Mouse (Mus musculus): ENCODE data around the gene Usp12.
"Not testable (repeated sequence)": the region's sequence is repeated elsewhere in the genome, so short reads cannot be mapped to it uniquely, and the experiment has no call there.

The Usp12 gene

GRCm38 (mm10) chr5:146765791-146766190, 29.0 kb downstream of the Usp12 start:
- in situ Hi-C loops (cut with MboI; ENCODE audit: low pct_unique_long_range_greater_than_20kb in 1 of 2, low sequenced_read_pairs in 2 of 2, unreplicated experiment in 1 of 2), result no loop called here

GRCm38 (mm10) chr5:146759159-146759558, 35.6 kb downstream of the Usp12 start:
- in situ Hi-C loops (cut with MboI; ENCODE audit: low pct_unique_long_range_greater_than_20kb in 1 of 2, low sequenced_read_pairs in 2 of 2, unreplicated experiment in 1 of 2), result no loop called here

- in situ Hi-C loops (cut with MboI; ENCODE audit: low pct_unique_long_range_greater_than_20kb in 1 of 2, low sequenced_read_pairs in 2 of 2, unreplicated experiment in 1 of 2), result no loop called here
Observed at GRCm38 (mm10) chr5:146757921-146758320, 36.9 kb downstream of the Usp12 start.

GRCm38 (mm10) chr5:146757316-146757715, 37.5 kb downstream of the Usp12 start:
- in situ Hi-C loops (cut with MboI; ENCODE audit: low pct_unique_long_range_greater_than_20kb in 1 of 2, low sequenced_read_pairs in 2 of 2, unreplicated experiment in 1 of 2), result no loop called here

DNA sequence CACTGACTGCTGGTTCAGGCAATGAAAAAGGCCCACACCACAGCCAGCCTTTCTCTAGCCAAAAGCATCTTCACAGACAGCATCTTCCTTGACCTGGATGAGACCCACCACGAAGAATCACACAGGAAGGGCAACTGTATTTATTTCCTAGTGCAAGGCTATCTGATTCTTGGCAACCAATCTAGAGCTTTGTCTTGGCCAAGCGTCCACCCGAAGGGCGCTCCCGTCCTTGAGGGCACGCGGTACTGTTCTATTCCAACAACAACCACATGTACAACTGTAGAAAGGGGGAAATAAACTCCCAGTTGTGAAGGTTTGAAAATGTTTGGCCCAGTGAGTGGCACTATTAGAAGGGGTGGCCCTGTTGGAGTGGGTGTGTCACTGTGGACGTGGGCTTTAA, 41.6 kb downstream of the Usp12 start:
- in situ Hi-C loops (cut with MboI; ENCODE audit: low pct_unique_long_range_greater_than_20kb in 1 of 2, low sequenced_read_pairs in 2 of 2, unreplicated experiment in 1 of 2), result no loop called here

DNA sequence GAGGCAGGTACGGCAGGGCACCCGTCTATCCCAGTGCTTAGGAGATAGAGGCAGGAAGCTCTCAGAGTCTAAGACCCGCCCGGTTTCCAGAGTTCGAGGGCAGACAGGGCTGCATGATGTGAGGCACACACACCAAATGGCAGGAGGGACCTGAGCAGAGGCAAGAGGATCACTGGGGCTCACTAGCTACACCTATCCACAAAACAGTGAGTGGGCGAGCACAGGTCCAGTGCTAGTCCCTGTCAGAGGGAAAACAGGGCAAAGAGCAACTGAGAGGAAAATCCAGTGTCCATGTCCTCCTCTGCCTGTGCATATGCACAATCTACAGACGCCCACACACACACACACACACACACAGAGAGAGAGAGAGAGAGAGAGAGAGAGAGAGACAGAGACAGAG, 43.8 kb downstream of the Usp12 start:
- in situ Hi-C loops (cut with MboI; ENCODE audit: low pct_unique_long_range_greater_than_20kb in 1 of 2, low sequenced_read_pairs in 2 of 2, unreplicated experiment in 1 of 2), result no loop called here

DNA sequence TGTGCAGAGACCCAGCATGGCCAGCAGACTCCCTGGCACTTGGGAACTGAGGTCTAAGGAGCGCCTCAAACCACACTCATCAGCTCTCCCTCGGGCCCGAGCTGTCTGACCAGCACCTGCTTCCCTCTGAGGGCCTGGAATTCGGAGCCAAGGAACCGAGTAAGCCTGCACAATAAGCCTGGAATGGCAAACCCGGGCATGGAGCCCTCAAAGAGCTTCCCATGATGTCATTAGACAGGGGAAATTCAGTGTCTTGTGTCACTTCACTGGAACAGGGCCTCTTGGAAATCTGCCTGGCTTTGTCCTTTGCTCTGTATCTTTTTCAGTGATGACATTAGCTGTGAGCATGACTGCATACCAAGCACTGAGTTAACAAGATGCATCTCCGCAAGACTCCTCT, 44.5 kb downstream of the Usp12 start:
- in situ Hi-C loops (cut with MboI; ENCODE audit: low pct_unique_long_range_greater_than_20kb in 1 of 2, low sequenced_read_pairs in 2 of 2, unreplicated experiment in 1 of 2), result no loop called here

GRCm38 (mm10) chr5:146749857-146750256, 44.9 kb downstream of the Usp12 start:
- in situ Hi-C loops (cut with MboI; ENCODE audit: low pct_unique_long_range_greater_than_20kb in 1 of 2, low sequenced_read_pairs in 2 of 2, unreplicated experiment in 1 of 2), result no loop called here

DNA sequence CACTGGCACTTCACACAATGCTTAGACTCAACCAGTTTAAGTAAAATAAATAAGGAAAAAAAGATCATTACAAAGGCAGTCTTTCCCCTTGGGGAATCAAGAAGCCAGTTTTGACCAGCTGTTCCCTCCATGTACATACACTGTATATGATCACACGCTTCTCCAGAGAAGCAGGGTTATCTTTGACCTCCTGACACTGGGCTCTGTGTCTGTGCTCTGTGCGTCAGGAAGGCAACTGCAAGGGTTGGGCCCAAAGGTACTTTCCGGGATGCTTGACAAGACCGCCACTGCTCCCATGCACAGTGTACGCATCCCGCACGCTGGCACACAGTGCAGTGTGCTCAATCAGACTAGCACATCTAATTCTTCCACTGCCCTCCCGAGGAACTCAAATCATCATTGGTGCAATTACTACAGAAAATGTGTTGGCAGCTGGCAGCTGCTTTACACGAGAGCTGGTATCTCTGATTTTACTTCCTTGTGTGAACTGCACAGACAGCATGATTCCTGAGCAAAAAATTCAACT, 57.8 kb downstream of the Usp12 start:
- in situ Hi-C loops (cut with MboI; ENCODE audit: low pct_unique_long_range_greater_than_20kb in 1 of 2, low sequenced_read_pairs in 2 of 2, unreplicated experiment in 1 of 2), result no loop called here

DNA sequence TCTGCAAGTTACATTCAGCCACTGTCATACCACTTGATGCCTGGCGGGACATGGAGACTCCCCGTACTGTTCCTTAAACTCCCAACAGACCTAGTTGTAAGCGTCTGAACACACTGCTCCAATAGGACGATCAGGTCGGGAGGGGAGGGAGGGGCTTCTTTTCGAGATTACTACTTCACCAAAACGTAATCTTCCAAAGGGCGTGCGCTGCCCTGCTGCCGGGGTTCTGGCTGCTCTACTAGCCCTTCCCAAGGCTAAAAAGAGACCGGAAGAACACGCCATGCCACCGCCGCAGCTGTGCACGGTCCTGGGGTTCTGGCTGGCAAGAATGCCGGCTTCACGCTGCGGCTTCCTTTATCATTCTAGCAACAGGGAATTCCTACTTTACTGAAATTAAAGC, 58.5 kb downstream of the Usp12 start:
- in situ Hi-C loops (cut with MboI; ENCODE audit: low pct_unique_long_range_greater_than_20kb in 1 of 2, low sequenced_read_pairs in 2 of 2, unreplicated experiment in 1 of 2), result no loop called here

DNA sequence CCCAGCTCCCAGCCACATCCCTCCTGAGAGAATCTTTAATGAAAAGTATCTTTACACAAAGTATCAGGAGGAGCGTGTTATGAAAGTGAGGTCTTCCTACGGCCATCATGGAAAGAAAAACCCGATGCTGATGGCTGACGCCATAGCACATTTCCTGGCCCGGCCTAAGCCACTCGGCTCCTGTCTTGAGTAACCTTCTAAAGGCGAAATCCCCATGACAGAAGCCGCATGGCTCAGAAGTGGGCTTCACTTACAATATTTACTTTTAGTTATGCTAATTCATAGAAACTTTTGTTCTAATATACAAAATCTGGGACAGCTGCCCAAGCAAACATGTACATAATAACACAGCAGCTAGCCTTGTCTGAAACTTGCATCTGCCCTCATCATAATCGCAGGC, 59.8 kb downstream of the Usp12 start:
- in situ Hi-C loops (cut with MboI; ENCODE audit: low pct_unique_long_range_greater_than_20kb in 1 of 2, low sequenced_read_pairs in 2 of 2, unreplicated experiment in 1 of 2), result not testable (repeated sequence)

GRCm38 (mm10) chr5:146733888-146734640, 60.7 kb downstream of the Usp12 start:
- in situ Hi-C loops (cut with MboI; ENCODE audit: low pct_unique_long_range_greater_than_20kb in 1 of 2, low sequenced_read_pairs in 2 of 2, unreplicated experiment in 1 of 2), result no loop called here

DNA sequence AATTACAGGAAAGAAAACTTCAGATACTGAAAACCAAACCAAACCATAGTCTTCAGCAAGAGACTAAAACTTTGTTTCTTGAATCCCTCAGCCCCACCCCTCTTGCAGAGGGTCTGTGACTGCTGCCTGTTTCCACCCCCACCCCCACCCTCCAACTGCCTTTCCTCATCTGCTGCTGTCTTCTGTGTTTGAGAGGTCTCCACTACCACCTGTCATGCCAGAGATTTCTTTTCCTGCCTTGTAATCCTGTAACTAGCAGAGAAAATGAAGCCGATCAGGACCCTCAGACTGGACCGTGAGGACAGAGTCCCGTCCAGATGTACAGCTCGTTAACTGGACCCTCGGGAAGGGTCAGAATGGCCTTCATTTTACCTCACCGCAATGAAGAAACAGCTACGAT, 61.4 kb downstream of the Usp12 start:
- in situ Hi-C loops (cut with MboI; ENCODE audit: low pct_unique_long_range_greater_than_20kb in 1 of 2, low sequenced_read_pairs in 2 of 2, unreplicated experiment in 1 of 2), result no loop called here

DNA sequence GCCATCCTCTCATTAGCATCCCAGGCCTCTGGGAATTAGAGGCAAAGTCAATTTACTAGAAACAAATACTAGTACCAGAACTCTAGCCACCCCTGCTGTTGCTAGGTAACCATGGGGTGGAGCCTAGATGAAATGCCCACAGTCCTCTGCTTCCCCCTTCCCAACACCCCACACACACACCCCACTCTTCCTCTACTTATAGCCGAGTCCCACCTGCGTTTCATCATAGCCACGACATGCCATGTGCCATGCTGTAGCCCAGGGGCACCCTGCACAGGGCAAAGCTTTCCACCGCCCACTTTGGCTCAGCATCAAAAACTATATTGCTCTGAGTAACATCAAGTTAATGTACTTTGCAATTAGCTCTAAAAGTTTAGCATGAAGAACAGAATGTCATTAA, 67.8 kb downstream of the Usp12 start:
- in situ Hi-C loops (cut with MboI; ENCODE audit: low pct_unique_long_range_greater_than_20kb in 1 of 2, low sequenced_read_pairs in 2 of 2, unreplicated experiment in 1 of 2), result no loop called here

DNA sequence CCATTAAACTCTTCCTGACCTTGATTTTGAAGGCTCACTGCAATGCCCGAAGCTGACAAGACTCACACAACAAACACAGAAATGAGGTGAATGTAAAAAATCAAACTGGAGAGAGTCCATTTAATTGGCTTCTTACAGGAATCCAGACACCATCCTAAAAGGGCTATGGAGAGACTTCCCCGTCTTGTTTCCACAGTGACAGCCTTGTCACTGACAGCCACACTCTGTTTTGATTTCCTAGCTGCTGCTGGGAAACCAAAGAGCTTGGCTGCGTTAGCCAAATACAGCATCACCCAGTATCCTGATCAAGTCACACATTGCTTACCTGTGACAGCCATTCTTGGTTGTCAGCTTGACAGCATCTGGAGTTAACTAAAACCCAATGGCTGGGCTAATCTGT, 69.8 kb downstream of the Usp12 start:
- in situ Hi-C loops (cut with MboI; ENCODE audit: low pct_unique_long_range_greater_than_20kb in 1 of 2, low sequenced_read_pairs in 2 of 2, unreplicated experiment in 1 of 2), result loop anchor here in 1 of 2 experiments (25.0 kb wide), 1 partner anchor 387 kb away; no protein-coding TSS in a partner anchor

- in situ Hi-C loops (cut with MboI; ENCODE audit: low pct_unique_long_range_greater_than_20kb in 1 of 2, low sequenced_read_pairs in 2 of 2, unreplicated experiment in 1 of 2), result loop anchor here in 1 of 2 experiments (25.0 kb wide), 1 partner anchor 389 kb away; no protein-coding TSS in a partner anchor
Observed at GRCm38 (mm10) chr5:146723452-146723851, 71.4 kb downstream of the Usp12 start.

- in situ Hi-C loops (cut with MboI; ENCODE audit: low pct_unique_long_range_greater_than_20kb in 1 of 2, low sequenced_read_pairs in 2 of 2, unreplicated experiment in 1 of 2), result loop anchor here in 1 of 2 experiments (25.0 kb wide), 1 partner anchor 390 kb away; no protein-coding TSS in a partner anchor
Observed at GRCm38 (mm10) chr5:146722226-146722625, 72.6 kb downstream of the Usp12 start.

- in situ Hi-C loops (cut with MboI; ENCODE audit: low pct_unique_long_range_greater_than_20kb in 1 of 2, low sequenced_read_pairs in 2 of 2, unreplicated experiment in 1 of 2), result loop anchor here in 1 of 2 experiments (25.0 kb wide), 1 partner anchor 393 kb away; no protein-coding TSS in a partner anchor
Observed at GRCm38 (mm10) chr5:146719584-146720356, 75.0 kb downstream of the Usp12 start.

DNA sequence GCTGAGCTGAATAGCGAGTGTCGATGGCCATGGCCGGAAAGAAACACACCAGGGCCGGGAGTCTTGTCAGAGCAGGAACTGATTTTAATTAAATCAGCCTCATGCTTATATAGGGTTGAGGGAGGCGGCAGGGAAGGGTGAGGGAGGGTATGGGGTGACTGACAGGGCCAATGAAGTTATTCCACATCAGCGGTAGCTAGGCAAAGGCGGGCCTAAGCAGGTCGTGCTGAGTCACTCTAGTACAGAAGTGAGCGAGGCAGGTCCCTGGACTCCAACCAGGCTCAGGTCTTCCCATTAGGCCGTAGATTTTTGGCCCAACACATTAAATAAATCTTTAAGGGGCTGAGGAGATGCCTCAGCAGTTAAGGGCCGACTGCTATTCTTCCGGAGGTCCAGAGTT, 81.0 kb downstream of the Usp12 start:
- in situ Hi-C loops (cut with MboI; ENCODE audit: low pct_unique_long_range_greater_than_20kb in 1 of 2, low sequenced_read_pairs in 2 of 2, unreplicated experiment in 1 of 2), result loop anchor here in 1 of 2 experiments (25.0 kb wide), 1 partner anchor 398 kb away; no protein-coding TSS in a partner anchor
